Mouse (Mus musculus) neural tube, embryonic 12.5 days (tissue): ENCODE results near the gene Dip2c. TPM values are rescaled to one million over a fixed set of nuclear protein-coding genes. Genes with fewer than 3 reads are reported as not detected.

Source experiments
- ATAC-seq: fragments of 200-750 bp; cut with Nextera tagmentation; 2 replicates; pipeline ENCODE4 v1.8.0; 2017; ENCODE audit warnings: low read depth, mild to moderate bottlenecking, moderate TSS enrichment, moderate library complexity; ENCODE audit not compliant: low FRiP score
- H3K27ac ChIP-seq: fragments of 300-500 bp; sonication (generic); 2 replicates; pipeline ENCODE4 v1.5.1; 2016
- H3K27me3 ChIP-seq: fragments of 300-500 bp; sonication (generic); replicated peaks from 2 replicates; pipeline ENCODE4 v1.6.1; 2016; ENCODE audit warnings: mild to moderate bottlenecking
- H3K36me3 ChIP-seq: fragments of 300-500 bp; sonication (generic); 2 replicates; pipeline ENCODE4 v1.6.1; 2016; ENCODE audit warnings: mild to moderate bottlenecking
- H3K4me1 ChIP-seq: fragments of 300-500 bp; sonication (generic); 2 replicates; pipeline ENCODE4 v1.6.1; 2016
- H3K4me2 ChIP-seq: fragments of 300-500 bp; sonication (generic); replicated peaks from 2 replicates; pipeline ENCODE4 v1.6.1; 2016; ENCODE audit warnings: mild to moderate bottlenecking
- H3K4me3 ChIP-seq: fragments of 300-500 bp; sonication (generic); 2 replicates; pipeline ENCODE4 v1.5.1; 2016
- H3K9ac ChIP-seq: fragments of 300-500 bp; sonication (generic); 2 replicates; pipeline ENCODE4 v1.6.1; 2016; ENCODE audit warnings: mild to moderate bottlenecking
- H3K9me3 ChIP-seq: fragments of 300-500 bp; sonication (generic); 2 replicates; pipeline ENCODE4 v1.6.1; 2016; ENCODE audit warnings: mild to moderate bottlenecking
- WGBS: fragments of 180-500 bp; shearing (Covaris S2); methylation state at CpG from one replicate; pipeline ENCODE4 v1.1.7; 2016; 5-methylcytosine and 5-hydroxymethylcytosine counted together
- polyA plus RNA-seq: library from polyadenylated mRNA; unstranded; fragments of >200 nt; fragmentation: Nextera tagmentation; extraction: Ambion mirVana; gene quantifications from 2 replicates; pipeline ENCODE4 v1.2.1, GENCODE M21; 2016

Gene Dip2c
- 10.7 and 12.0 TPM in 2 replicates for polyA plus RNA-seq

GRCm38 (mm10) chr13:9276322-9276855, at the start of gene Dip2c:
Dip2c (plus strand) TSS chr13:9276528.
- peak within 1 kb of the TSS; percentile 95 for H3K4me3 ChIP-seq
- no peaks in the 10 kb centered on the region for H3K27me3 ChIP-seq
- peaks cover 12% of the 10 kb centered on the region for H3K4me1 ChIP-seq
- peak within 1 kb of the TSS; percentile 97 for H3K27ac ChIP-seq
- peak within 1 kb of the TSS; percentile 69 for H3K4me2 ChIP-seq
- no peaks in the 10 kb centered on the region for H3K36me3 ChIP-seq
- WGBS = under 1% methylated on average over 67 of the region's 67 CpGs
- H3K9ac ChIP-seq = peak within 1 kb of the TSS; percentile 96
- H3K9me3 ChIP-seq = no peaks in the 10 kb centered on the region
- ATAC-seq = peak; percentile 89

- Histone ChIP-seq H3K4me3 (no peak overlapping the region), H3K36me3 (no peaks in the 10 kb centered on the region), H3K27ac (no peak overlapping the region), H3K27me3 (no peaks in the 10 kb centered on the region), H3K9ac (no peak overlapping the region), H3K4me1 (no peaks in the 10 kb centered on the region), H3K4me2 (no peak overlapping the region), H3K9me3 (no peaks in the 10 kb centered on the region)
- ATAC-seq = no peak
- WGBS = 85% methylated on average over 5 of the region's 5 CpGs
These were observed 49.2 kb upstream of the Dip2c start for GRCm38 (mm10) chr13:9227078-9227477.

DNA sequence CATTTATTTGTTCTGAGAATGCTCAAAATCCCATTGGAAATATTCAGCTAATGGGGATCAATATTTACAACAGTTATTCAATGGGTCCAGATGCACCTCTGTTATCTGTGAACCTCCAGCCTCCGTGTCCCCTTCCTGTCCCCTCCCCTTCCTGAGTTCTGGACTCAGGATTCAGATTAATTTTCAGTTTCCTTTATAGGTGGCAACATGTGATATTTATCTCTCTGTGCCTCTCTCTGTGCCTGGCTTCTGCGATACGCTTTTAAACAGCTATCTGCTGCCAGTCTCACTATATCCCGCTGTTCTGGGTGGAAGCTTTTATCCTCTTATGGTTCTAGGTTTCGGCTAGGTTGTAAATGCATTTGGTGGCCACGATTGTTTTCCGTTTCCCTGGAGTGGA, 38.8 kb upstream of the Dip2c start:
- WGBS = 83% methylated on average over 7 of the region's 7 CpGs
- Histone ChIP-seq H3K27me3 (no peaks in the 10 kb centered on the region), H3K4me1 (no peaks in the 10 kb centered on the region), H3K36me3 (no peaks in the 10 kb centered on the region), H3K9me3 (no peaks in the 10 kb centered on the region), H3K9ac (no peak overlapping the region), H3K27ac (no peak overlapping the region), H3K4me3 (no peak overlapping the region), H3K4me2 (no peak overlapping the region)
- no peak for ATAC-seq

DNA sequence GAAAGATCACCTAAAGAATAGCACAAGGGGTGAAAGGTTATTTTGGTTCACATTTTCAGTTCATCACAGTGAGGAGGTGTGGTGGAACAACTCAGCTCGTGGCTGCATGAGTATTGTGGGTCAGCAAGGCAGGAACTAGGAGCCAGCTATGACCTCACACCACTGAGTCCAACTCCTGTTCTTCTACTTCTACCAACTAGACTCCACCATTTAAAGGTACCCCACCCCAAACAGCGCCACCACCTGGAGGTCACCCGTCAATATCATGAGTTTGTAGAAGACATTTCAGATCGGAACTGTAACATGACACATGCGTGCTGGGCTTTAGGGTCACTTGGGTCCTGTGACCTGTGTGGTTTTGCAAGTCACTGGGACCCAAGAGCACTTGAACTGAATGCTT, 37.2 kb upstream of the Dip2c start:
- Histone ChIP-seq H3K4me3 (no peak overlapping the region), H3K9me3 (no peaks in the 10 kb centered on the region), H3K36me3 (no peaks in the 10 kb centered on the region), H3K27ac (no peak overlapping the region), H3K4me2 (no peak overlapping the region), H3K9ac (no peak overlapping the region), H3K4me1 (no peaks in the 10 kb centered on the region), H3K27me3 (no peaks in the 10 kb centered on the region)
- 92% methylated on average over 5 of the region's 5 CpGs for WGBS
- no peak for ATAC-seq

DNA sequence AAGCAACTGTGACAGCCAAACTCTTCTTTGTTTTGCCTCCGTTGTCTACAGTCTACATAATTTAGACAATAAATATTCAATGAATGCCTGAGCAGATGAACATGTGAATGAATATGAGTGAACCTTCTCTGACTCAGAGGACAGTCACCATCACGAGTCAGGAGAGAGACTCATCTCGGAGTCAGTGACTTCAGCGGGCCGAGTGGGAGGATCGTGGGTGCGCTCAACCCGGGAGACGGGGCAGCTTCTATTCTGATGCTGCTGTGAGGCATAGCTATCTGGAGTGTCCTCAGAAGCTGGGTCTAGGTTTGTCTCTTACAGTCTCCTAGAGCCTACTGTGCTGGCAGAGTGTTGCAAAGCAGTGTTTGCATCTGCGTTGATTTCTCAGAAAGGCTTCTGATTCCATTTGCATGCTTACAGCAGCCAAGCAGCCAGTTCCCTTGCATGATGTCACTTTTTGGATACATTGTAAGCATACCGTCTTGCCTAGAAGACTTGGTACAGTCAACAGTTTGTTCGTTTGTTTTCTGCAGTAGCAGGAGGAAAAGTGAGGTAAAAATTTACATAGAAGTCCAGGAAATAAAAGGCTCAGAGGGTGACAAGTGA, 36.6 kb upstream of the Dip2c start:
- 90% methylated on average over 12 of the region's 12 CpGs for WGBS
- Histone ChIP-seq H3K4me2 (no peak overlapping the region), H3K27ac (no peak overlapping the region), H3K9ac (no peak overlapping the region), H3K9me3 (no peaks in the 10 kb centered on the region), H3K4me3 (no peak overlapping the region), H3K36me3 (no peaks in the 10 kb centered on the region), H3K27me3 (no peaks in the 10 kb centered on the region), H3K4me1 (no peaks in the 10 kb centered on the region)
- ATAC-seq = no peak

GRCm38 (mm10) chr13:9261748-9262147, 14.6 kb upstream of the Dip2c start:
- ATAC-seq = no peak
- no peaks in the 10 kb centered on the region for H3K36me3 ChIP-seq
- H3K4me1 ChIP-seq = no peaks in the 10 kb centered on the region
- no peaks in the 10 kb centered on the region for H3K9me3 ChIP-seq
- WGBS = 82% methylated on average over 4 of the region's 4 CpGs
- no peak overlapping the region for H3K4me3 ChIP-seq
- H3K27ac ChIP-seq = no peak overlapping the region
- H3K9ac ChIP-seq = no peak overlapping the region
- H3K4me2 ChIP-seq = no peak overlapping the region
- no peaks in the 10 kb centered on the region for H3K27me3 ChIP-seq

DNA sequence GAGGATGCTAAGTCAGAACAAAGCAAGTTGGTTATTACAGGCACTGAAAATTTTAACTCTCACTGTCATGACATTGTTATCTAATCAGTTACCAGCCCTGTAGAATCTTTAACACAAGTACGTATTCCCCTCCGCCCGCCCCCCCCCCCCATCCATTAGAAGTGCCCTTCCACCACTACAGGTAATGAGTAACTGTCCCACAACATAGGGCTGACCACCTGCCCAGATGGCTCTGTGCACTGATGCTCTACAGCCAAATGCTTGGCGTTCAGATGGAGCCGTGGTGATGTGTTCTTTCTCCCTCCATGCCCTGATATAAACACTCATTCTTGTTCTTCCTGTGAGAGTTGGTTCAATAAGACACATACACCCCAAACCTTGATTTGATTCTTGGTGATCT, 10.8 kb upstream of the Dip2c start:
- no peaks in the 10 kb centered on the region for H3K27me3 ChIP-seq
- H3K9me3 ChIP-seq = no peaks in the 10 kb centered on the region
- H3K4me2 ChIP-seq = no peak overlapping the region
- no peaks in the 10 kb centered on the region for H3K4me1 ChIP-seq
- no peaks in the 10 kb centered on the region for H3K36me3 ChIP-seq
- no peak overlapping the region for H3K27ac ChIP-seq
- WGBS = 98% methylated on average over 5 of the region's 5 CpGs
- H3K9ac ChIP-seq = no peak overlapping the region
- H3K4me3 ChIP-seq = no peak overlapping the region
- ATAC-seq = no peak

DNA sequence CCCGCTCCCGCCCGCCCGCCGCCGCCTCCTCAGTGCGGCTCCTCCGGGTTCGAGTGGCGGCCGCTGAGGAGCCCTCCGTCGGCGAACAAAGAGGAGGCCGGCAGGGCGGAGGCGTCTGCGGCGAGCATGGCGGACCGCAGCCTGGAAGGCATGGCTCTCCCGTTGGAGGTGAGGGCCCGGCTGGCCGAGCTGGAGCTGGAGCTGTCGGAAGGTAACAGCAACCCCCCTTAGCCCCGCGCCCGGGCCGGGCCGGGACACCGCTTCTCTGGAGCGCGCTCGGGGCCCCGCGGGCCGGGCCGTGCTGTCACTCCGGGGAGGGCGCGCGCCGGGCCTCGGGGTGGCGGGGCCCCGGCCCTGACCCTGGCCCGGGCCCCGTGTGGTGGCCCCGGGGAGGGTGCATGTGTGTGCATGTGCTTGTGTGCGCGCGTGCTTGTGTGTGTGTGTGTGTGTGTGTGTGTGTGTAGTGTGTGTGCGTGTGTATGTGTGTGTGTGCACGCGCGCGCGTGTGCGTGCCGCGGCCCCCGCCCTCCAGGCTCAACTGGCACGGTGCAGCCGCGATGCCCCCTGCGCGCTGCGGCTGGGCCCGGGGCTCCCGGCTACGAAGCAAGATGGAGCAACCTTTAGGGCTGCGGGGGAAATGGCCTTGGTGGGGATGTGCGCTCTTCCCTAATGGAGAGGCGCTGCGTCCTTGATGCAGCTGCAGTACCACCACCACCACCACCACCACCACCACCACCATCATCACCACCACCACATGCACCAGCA, 710 bp downstream of the Dip2c start:
- Histone ChIP-seq H3K27me3 (no peaks in the 10 kb centered on the region), H3K4me2 (peak overlapping the region; percentile 69), H3K36me3 (no peaks in the 10 kb centered on the region), H3K4me3 (peak overlapping the region; percentile 95), H3K4me1 (peaks cover 12% of the 10 kb centered on the region), H3K9me3 (no peaks in the 10 kb centered on the region), H3K27ac (peak overlapping the region; percentile 97), H3K9ac (peak overlapping the region; percentile 96)
- WGBS = 2% methylated on average over 59 of the region's 75 CpGs
- peak; percentile 86 for ATAC-seq

- no peak for ATAC-seq
- Histone ChIP-seq H3K4me3 (peak overlapping the region; percentile 95), H3K4me2 (peak overlapping the region; percentile 69), H3K4me1 (peaks cover 12% of the 10 kb centered on the region), H3K36me3 (no peaks in the 10 kb centered on the region), H3K27ac (peak overlapping the region; percentile 97), H3K27me3 (no peaks in the 10 kb centered on the region), H3K9me3 (no peaks in the 10 kb centered on the region), H3K9ac (peak overlapping the region; percentile 96)
- WGBS = under 1% methylated on average over 15 of the region's 15 CpGs
These were observed 1.3 kb downstream of the Dip2c start for GRCm38 (mm10) chr13:9277621-9277960.

- H3K9me3 ChIP-seq = no peaks in the 10 kb centered on the region
- no peaks in the 10 kb centered on the region for H3K27me3 ChIP-seq
- H3K9ac ChIP-seq = no peak overlapping the region; the same call in 1 of the 2 replicates
- H3K36me3 ChIP-seq = no peaks in the 10 kb centered on the region
- H3K27ac ChIP-seq = no peak overlapping the region
- peaks cover 12% of the 10 kb centered on the region for H3K4me1 ChIP-seq
- WGBS = 85% methylated on average over 5 of the region's 5 CpGs
- H3K4me3 ChIP-seq = peak overlapping the region; percentile 95; the same call in 1 of the 2 replicates
- H3K4me2 ChIP-seq = peak overlapping the region; percentile 69
- ATAC-seq = no peak
These were observed 2.3 kb downstream of the Dip2c start for GRCm38 (mm10) chr13:9278636-9279035.

GRCm38 (mm10) chr13:9283050-9283449, 6.7 kb downstream of the Dip2c start:
- Histone ChIP-seq H3K27ac (no peak overlapping the region), H3K9me3 (no peaks in the 10 kb centered on the region), H3K4me3 (no peak overlapping the region), H3K4me2 (no peak overlapping the region), H3K36me3 (no peaks in the 10 kb centered on the region), H3K4me1 (peaks cover 8% of the 10 kb centered on the region), H3K27me3 (no peaks in the 10 kb centered on the region), H3K9ac (no peak overlapping the region)
- ATAC-seq = peak; percentile 37; the same call in 1 of the 2 replicates
- 37% methylated on average over 13 of the region's 13 CpGs for WGBS

- no peak overlapping the region for H3K9ac ChIP-seq
- H3K4me2 ChIP-seq = no peak overlapping the region
- no peaks in the 10 kb centered on the region for H3K36me3 ChIP-seq
- no peaks in the 10 kb centered on the region for H3K27me3 ChIP-seq
- H3K27ac ChIP-seq = no peak overlapping the region
- H3K4me3 ChIP-seq = no peak overlapping the region
- no peak for ATAC-seq
- no peaks in the 10 kb centered on the region for H3K4me1 ChIP-seq
- H3K9me3 ChIP-seq = no peaks in the 10 kb centered on the region
- 63% methylated on average over 2 of the region's 2 CpGs for WGBS
These were observed 13.6 kb downstream of the Dip2c start for GRCm38 (mm10) chr13:9289916-9290315.
